Mouse (Mus musculus) embryonic facial prominence, embryonic 15.5 days (tissue): ENCODE measurements around the gene Slc29a1. TPM values are rescaled to one million over a fixed set of nuclear protein-coding genes. Genes with fewer than 3 reads are reported as not detected.
A peak's percentile ranks its signal among the peaks of the same experiment; 100 is the strongest.

Source experiments
- ATAC-seq: fragments of 200-750 bp; cut with Nextera tagmentation; 2 replicates; pipeline ENCODE4 v1.8.0; 2017; ENCODE audit warnings: low read depth, moderate TSS enrichment; ENCODE audit not compliant: insufficient number of reproducible peaks, low FRiP score, low TSS enrichment
- H3K27ac ChIP-seq: fragments of 300-500 bp; sonication (generic); replicated peaks from 2 replicates; pipeline ENCODE4 v1.5.1; 2015; ENCODE audit warnings: mild to moderate bottlenecking, inconsistent platforms
- H3K27me3 ChIP-seq: fragments of 300-500 bp; sonication (generic); 2 replicates; pipeline ENCODE4 v1.6.1; 2015; ENCODE audit warnings: inconsistent platforms
- H3K36me3 ChIP-seq: fragments of 300-500 bp; sonication (generic); 2 replicates; pipeline ENCODE4 v1.6.1; 2015; ENCODE audit warnings: mild to moderate bottlenecking, inconsistent platforms
- H3K4me1 ChIP-seq: fragments of 300-500 bp; sonication (generic); 2 replicates; pipeline ENCODE4 v1.6.1; 2015; ENCODE audit warnings: inconsistent platforms
- H3K4me2 ChIP-seq: fragments of 300-500 bp; sonication (generic); replicated peaks from 2 replicates; pipeline ENCODE4 v1.6.1; 2015; ENCODE audit warnings: mild to moderate bottlenecking, inconsistent platforms
- H3K4me3 ChIP-seq: fragments of 300-500 bp; sonication (generic); replicated peaks from 2 replicates; pipeline ENCODE4 v1.5.1; 2015; ENCODE audit warnings: mild to moderate bottlenecking, inconsistent platforms
- H3K9ac ChIP-seq: fragments of 300-500 bp; sonication (generic); 2 replicates; pipeline ENCODE4 v1.6.1; 2015; ENCODE audit warnings: inconsistent platforms
- H3K9me3 ChIP-seq: fragments of 300-500 bp; sonication (generic); replicated peaks from 2 replicates; pipeline ENCODE4 v1.6.1; 2016; ENCODE audit warnings: inconsistent platforms
- WGBS: fragments of 180-500 bp; shearing (Covaris S2); methylation state at CpG from one replicate; pipeline ENCODE4 v1.1.7; 2015; 5-methylcytosine and 5-hydroxymethylcytosine counted together
- polyA plus RNA-seq: library from polyadenylated mRNA; unstranded; fragments of >200 nt; fragmentation: Nextera tagmentation; extraction: Ambion mirVana; gene quantifications from 2 replicates; pipeline ENCODE4 v1.2.1, GENCODE M21; 2015

Gene Slc29a1
- polyA plus RNA-seq, 1 experiment from 2014 or later = 92.7 TPM

- H3K27me3 ChIP-seq = peaks cover 13% of the 10 kb centered on the region
- H3K9ac ChIP-seq = no peak overlapping the region
- no peak overlapping the region for H3K4me3 ChIP-seq
- H3K9me3 ChIP-seq = no peaks in the 10 kb centered on the region
- H3K4me1 ChIP-seq = peaks cover 74% of the 10 kb centered on the region
- 0 out of 2 replicates have a peak overlapping the region, but pooled peaks have one; percentile 1 for H3K4me2 ChIP-seq
- no peaks in the 10 kb centered on the region for H3K36me3 ChIP-seq
- H3K27ac ChIP-seq = peak overlapping the region; percentile 58; the same call in 1 of the 2 replicates
- 29% methylated on average over 11 of the region's 11 CpGs for WGBS
- peak; percentile 30; the same call in 1 of the 2 replicates for ATAC-seq
Observed at GRCm38 (mm10) chr17:45596631-45597396, 2.6 kb downstream of the Slc29a1 start.

- Histone ChIP-seq H3K27ac (peak overlapping the region; percentile 22; the same call in 1 of the 2 replicates), H3K36me3 (no peaks in the 10 kb centered on the region), H3K4me1 (peaks cover 76% of the 10 kb centered on the region), H3K4me3 (peak overlapping the region; percentile 52), H3K4me2 (peak overlapping the region; percentile 96), H3K9ac (peak overlapping the region; percentile 39), H3K9me3 (no peaks in the 10 kb centered on the region), H3K27me3 (0 out of 2 replicates have a peak, but pooled peaks cover 3% of the 10 kb centered on the region)
- no peak for ATAC-seq
- 9% methylated on average over 23 of the region's 23 CpGs for WGBS
Observed at GRCm38 (mm10) chr17:45595736-45596390, 3.5 kb downstream of the Slc29a1 start.

GRCm38 (mm10) chr17:45594881-45595735 is 4.3 kb downstream of the Slc29a1 start:
- Histone ChIP-seq H3K36me3 (no peaks in the 10 kb centered on the region), H3K27ac (peak overlapping the region; percentile 22; the same call in 1 of the 2 replicates), H3K9me3 (no peaks in the 10 kb centered on the region), H3K4me3 (peak overlapping the region; percentile 52), H3K27me3 (no peaks in the 10 kb centered on the region), H3K4me1 (peaks cover 72% of the 10 kb centered on the region), H3K4me2 (peak overlapping the region; percentile 96), H3K9ac (peak overlapping the region; percentile 39)
- ATAC-seq = peak; percentile 77
- 1% methylated on average over 56 of the region's 58 CpGs for WGBS

- H3K9me3 ChIP-seq = no peaks in the 10 kb centered on the region
- ATAC-seq = no peak
- H3K36me3 ChIP-seq = 0 out of 2 replicates have a peak, but pooled peaks cover 4% of the 10 kb centered on the region
- peaks cover 65% of the 10 kb centered on the region for H3K4me1 ChIP-seq
- no peak overlapping the region for H3K9ac ChIP-seq
- peak overlapping the region; percentile 52 for H3K4me3 ChIP-seq
- WGBS = 34% methylated on average over 8 of the region's 8 CpGs
- no peaks in the 10 kb centered on the region for H3K27me3 ChIP-seq
- H3K4me2 ChIP-seq = peak overlapping the region; percentile 96
- no peak overlapping the region for H3K27ac ChIP-seq
Observed at GRCm38 (mm10) chr17:45594195-45594594, 5.2 kb downstream of the Slc29a1 start.

- 0 out of 2 replicates have a peak overlapping the region, but pooled peaks have one; percentile 31 for H3K27ac ChIP-seq
- 35% methylated on average over 8 of the region's 8 CpGs for WGBS
- H3K4me1 ChIP-seq = peaks cover 63% of the 10 kb centered on the region
- H3K9ac ChIP-seq = no peak overlapping the region; the same call in 1 of the 2 replicates
- ATAC-seq = no peak
- H3K4me3 ChIP-seq = peak overlapping the region; percentile 52; the same call in 1 of the 2 replicates
- no peaks in the 10 kb centered on the region for H3K9me3 ChIP-seq
- peaks cover 10% of the 10 kb centered on the region; the same call in 1 of the 2 replicates for H3K36me3 ChIP-seq
- H3K4me2 ChIP-seq = peak overlapping the region; percentile 96
- H3K27me3 ChIP-seq = no peaks in the 10 kb centered on the region
Observed at GRCm38 (mm10) chr17:45593479-45593878, 5.9 kb downstream of the Slc29a1 start.

GRCm38 (mm10) chr17:45592606-45593431 is 6.6 kb downstream of the Slc29a1 start:
- Histone ChIP-seq H3K36me3 (peaks cover 16% of the 10 kb centered on the region; the same call in 1 of the 2 replicates), H3K4me1 (peaks cover 63% of the 10 kb centered on the region), H3K27me3 (no peaks in the 10 kb centered on the region), H3K9ac (peak overlapping the region; percentile 7; the same call in 1 of the 2 replicates), H3K4me3 (peak overlapping the region; percentile 52; the same call in 1 of the 2 replicates), H3K27ac (peak overlapping the region; percentile 31), H3K4me2 (peak overlapping the region; percentile 28), H3K9me3 (no peaks in the 10 kb centered on the region)
- 49% methylated on average over 8 of the region's 8 CpGs for WGBS
- ATAC-seq = no peak

- no peaks in the 10 kb centered on the region for H3K9me3 ChIP-seq
- peak overlapping the region; percentile 31 for H3K27ac ChIP-seq
- no peak overlapping the region; the same call in 1 of the 2 replicates for H3K4me3 ChIP-seq
- WGBS = 40% methylated on average over 16 of the region's 16 CpGs
- H3K9ac ChIP-seq = peak overlapping the region; percentile 7; the same call in 1 of the 2 replicates
- H3K36me3 ChIP-seq = peaks cover 22% of the 10 kb centered on the region
- peaks cover 60% of the 10 kb centered on the region for H3K4me1 ChIP-seq
- H3K4me2 ChIP-seq = peak overlapping the region; percentile 28
- ATAC-seq = no peak
- H3K27me3 ChIP-seq = no peaks in the 10 kb centered on the region
Observed at GRCm38 (mm10) chr17:45591701-45592605, 7.5 kb downstream of the Slc29a1 start.

- H3K4me1 ChIP-seq = peaks cover 50% of the 10 kb centered on the region
- H3K9me3 ChIP-seq = no peaks in the 10 kb centered on the region
- H3K27ac ChIP-seq = no peak overlapping the region
- ATAC-seq = no peak
- peaks cover 29% of the 10 kb centered on the region for H3K36me3 ChIP-seq
- H3K27me3 ChIP-seq = no peaks in the 10 kb centered on the region
- no peak overlapping the region for H3K4me3 ChIP-seq
- 65% methylated on average over 6 of the region's 6 CpGs for WGBS
- H3K4me2 ChIP-seq = no peak overlapping the region
- H3K9ac ChIP-seq = no peak overlapping the region
Observed at GRCm38 (mm10) chr17:45590410-45590809, 9.0 kb downstream of the Slc29a1 start.

GRCm38 (mm10) chr17:45589844-45590243 is 9.6 kb downstream of the Slc29a1 start:
- H3K4me3 ChIP-seq = no peak overlapping the region
- ATAC-seq = no peak
- peaks cover 29% of the 10 kb centered on the region for H3K36me3 ChIP-seq
- H3K4me1 ChIP-seq = peaks cover 51% of the 10 kb centered on the region
- H3K9me3 ChIP-seq = no peaks in the 10 kb centered on the region
- H3K27me3 ChIP-seq = no peaks in the 10 kb centered on the region
- no peak overlapping the region for H3K4me2 ChIP-seq
- H3K9ac ChIP-seq = no peak overlapping the region
- 93% methylated on average over 8 of the region's 8 CpGs for WGBS
- H3K27ac ChIP-seq = no peak overlapping the region
